Mouse (Mus musculus) right cerebral cortex, adult 2 months (tissue): ENCODE data around the gene Gm20431.

ENCODE experiments used
- DNase-seq, 2 experiments: peaks; one replicate each; pipeline ENCODE4 v3.0.0; 2021 to 2022; ENCODE audit warnings: low spot score in 2 of 2

Gm20431 gene

DNA sequence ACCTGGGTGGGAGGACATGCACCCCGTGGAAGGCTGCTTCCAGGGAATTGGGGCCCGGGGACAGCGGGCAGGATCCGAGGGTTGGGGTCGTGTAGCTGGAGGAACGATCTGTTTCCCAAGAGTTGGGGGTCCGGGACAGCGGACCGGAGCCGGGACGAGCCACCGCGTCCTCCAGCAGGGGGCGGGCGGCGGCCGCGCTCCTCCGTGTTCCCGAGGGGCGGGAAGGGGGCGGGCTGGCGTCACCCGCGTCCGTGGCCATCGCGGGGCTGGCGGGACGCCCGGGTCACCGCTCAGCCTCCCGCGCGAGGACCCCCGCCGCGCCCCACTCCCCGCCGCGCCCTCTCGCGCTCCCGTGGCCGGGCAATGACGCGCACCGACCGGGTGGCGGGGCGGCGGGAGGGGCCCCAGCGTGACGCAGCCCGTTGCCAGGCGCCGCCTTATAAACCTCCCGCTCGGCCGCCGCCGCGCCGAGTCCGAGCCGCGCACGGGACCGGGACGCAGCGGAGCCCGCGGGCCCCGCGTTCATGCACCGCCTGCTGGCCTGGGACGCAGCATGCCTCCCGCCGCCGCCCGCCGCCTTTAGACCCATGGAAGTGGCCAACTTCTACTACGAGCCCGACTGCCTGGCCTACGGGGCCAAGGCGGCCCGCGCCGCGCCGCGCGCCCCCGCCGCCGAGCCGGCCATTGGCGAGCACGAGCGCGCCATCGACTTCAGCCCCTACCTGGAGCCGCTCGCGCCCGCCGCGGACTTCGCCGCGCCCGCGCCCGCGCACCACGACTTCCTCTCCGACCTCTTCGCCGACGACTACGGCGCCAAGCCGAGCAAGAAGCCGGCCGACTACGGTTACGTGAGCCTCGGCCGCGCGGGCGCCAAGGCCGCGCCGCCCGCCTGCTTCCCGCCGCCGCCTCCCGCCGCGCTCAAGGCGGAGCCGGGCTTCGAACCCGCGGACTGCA, 27.5 kb upstream of the Gm20431 start, which contains the start of gene Cebpb:
Gene Cebpb (plus strand): TSS at position 418 of the 954 bp plus-strand sequence.
- DNase-seq, result peak; percentile 71 to 73

DNA sequence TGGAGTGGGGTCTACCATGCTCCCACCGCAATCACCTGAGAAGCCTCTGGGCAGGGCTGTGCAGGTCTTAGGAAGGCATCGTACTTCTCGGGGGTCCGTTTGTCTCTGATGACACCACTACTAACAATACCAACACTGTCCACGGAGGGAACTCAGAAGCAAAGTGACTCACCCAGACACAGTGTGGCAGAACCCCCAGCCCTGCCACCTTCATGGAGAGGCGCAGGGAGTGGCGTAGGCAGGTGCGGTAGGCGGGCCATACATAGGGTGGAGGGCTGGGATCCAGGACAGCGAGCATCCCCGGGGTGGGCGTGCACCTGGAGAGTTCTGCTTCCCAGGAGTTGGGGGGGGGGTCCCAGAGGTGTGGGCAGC, 26.8 kb upstream of the Gm20431 start:
- peak; percentile 39 to 44 for DNase-seq

DNA sequence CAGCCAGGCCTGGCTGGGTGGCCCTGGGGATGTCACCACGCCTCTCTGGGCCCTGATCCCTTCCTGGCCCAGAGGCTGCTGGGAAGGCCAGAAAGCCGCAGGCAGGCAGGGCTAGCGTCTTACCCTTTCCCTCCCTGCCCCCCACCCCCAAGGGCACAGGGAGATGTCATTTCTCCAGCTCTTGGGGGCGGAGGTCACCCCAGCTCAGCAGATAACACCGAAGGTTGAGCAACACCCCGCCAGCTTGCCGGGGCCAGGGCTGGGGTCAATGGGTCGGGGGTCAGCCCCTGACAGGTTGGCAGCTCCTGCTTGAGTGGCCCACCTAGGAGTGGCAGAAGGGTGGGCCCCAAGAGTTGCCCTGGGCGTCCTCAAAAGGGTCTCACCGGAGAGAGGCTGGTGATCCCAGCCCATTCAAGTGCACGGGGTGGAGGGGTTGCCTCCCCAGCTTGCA, 26.4 kb upstream of the Gm20431 start:
- no peak for DNase-seq

DNA sequence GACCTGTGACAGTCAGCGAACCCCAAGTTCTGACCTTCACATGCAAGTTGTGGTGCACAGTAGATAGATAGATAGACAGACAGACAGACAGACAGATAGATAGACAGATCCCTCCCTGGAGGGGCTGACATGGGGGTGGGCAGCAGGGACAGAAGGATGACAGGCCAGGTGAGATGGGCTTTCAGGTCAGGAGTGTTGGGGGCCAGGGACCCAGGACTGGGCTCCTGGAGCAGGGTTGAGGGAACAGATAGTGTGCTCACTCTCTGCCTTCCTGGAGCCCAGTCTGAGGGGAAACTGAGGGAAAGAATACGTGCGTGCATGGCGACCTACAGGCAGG, 25.9 kb upstream of the Gm20431 start:
- DNase-seq, result no peak

DNA sequence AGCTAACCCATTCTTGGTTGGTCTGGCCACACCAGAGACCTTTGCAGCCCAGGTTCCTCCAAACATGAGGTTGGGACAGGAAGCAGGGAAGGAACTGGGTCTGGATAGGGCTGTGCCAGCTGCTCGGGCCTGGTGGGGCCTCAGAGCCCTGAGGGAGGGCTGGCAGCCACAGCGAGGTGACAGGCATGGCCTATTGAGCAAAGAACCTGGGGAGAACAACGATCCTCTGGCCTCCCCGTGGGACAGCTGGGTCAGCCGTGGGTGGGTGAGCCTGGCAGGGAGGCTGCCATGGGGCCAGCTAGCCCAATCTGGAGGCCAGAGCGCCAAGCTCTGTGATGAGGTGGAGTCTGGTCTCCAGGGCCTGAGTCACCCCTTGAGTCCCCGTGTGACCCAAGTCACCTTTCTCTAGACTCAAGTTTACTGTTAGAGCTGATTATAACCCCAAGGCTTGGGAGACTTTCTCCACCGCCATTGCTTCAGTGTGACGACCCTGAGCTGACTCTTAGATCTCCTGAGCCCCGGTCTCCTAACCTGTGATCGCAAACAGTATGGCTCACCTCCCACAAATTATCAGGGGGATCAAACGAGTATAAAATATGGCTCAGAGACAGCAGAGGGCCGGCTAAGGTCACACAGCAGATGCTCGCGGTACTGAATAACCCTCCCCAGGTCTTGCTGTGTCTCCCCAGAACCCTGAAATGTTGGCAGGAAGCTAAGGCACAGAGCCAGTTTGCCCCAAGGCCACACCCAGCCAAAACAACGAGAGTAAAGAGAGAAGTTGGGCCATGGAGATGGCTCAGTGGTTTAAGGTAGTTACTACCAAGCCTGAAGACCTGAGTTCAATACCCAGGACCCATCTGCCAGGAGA, 25.3 kb upstream of the Gm20431 start:
- no peak for DNase-seq

DNA sequence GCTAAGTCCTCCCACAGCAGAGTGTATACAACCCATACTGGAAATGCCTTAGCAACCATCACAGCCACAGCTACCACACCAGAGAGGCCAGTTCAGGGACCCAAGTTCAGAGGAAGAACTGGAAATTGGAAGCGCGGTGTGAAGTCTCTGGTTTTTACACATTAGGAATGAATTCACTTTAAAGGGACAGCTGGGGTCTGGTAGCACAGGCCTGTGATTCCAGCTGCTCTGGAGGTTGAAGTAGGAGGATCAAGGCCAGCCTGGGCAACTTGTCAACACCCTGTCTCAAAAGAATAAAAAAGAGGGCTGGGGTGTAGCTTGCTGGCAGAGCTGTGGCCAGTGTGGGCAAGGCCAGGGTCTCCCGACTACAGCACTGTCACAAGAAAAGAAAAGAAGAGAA, 24.6 kb upstream of the Gm20431 start:
- no peak for DNase-seq

DNA sequence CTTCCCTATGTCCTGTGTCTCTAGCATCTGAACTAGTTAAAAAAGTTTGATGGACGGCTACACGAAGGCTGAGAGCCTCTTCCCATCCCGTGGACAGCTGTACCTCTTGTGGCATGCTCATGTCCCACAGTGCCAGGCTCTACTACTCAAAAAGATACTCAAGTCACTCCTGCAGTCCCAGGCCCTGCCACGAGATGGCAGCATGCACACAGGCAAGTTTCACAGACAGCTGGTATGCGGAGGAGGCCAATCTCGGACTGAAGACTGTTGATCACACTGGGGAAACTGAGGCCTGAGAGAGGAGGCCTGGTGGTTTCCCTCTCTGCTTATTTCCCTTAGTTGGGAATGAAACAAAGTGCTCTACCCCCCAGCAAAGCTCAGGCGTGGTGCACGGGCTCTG, 23.8 kb upstream of the Gm20431 start:
- peak; percentile 100 for DNase-seq

DNA sequence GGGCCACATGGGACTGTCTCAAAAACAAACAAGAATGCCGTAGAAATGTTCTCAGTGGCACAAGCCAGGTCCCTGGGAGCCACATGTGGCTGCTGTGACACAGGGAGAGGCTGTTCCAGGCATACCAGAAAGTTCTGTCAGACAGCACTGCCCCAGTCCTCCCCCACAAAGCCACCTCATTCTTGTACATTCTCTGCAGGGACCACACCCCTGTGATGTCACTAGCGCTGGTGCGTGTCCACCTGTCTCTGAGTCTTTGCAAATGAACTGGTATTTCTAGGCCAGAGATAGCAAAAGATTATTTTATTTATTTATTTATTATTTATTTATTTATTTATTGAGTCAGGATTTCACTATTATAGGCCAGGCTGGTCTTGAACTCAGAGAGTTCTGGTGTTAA, 22.4 kb upstream of the Gm20431 start:
- DNase-seq, result no peak

DNA sequence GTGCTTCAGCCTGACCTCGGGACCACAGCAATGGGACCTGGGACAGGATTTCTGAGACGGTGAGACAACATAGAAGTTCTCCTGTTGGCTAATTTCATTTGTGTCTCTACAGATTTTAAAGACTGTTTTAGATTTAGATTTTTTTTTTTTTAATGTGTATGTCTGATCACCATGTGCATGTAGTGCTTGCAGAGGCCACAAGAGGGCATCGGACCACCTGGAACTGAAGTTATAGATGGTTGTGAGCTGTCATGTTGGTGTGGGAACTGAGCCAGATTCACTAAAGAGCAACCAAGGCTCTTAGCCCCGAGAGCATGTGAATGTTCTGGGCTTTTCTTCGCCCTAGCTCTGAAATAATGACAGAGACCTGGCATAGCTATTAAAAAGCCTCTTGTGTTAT, 19.4 kb upstream of the Gm20431 start:
- no peak for DNase-seq

DNA sequence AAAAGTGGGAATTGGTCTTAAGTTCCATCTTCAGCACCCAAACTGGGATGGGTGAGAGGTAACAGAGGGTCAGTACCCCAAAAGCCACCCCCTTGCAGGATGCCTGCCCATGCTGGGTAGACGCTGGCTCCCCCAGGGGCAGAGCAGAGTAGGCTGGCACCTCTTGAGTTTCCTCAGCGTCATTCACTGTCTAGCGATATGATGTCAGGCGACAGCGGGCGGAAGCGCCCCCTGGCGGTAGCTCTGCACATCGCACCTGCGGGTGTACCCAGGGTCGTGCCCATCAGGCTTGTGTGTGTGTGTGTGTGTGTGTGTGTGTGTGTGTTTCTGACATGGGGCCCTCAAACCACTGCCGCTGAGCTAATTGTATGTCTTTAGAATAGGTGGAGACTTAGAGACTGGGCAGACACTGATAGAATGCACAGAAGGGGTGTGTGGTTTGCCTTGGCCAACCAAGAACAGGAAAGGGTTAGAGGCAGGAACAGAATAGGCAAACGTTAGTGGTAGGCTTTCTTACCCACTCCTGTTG, 18.7 kb upstream of the Gm20431 start:
- peak; percentile 76 to 84 for DNase-seq

DNA sequence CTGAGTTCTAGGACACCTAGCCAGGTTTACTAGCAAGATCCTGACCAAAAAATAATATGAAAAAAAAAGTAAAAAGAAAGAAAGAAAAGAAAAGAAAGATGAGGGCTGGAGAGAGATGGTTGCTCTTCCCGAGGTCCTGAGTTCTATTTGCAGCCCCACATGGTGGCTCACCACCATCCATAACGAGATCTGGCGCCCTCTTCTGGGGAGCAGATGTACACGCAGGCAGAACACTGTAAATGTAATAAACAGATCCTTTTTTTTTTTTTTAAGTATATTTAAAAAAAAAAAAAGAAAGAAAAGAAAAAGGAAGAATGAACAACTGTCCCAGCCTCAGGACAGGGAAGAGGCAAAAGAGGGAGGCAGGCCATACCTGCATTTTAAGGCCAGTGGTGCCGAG, 17.3 kb upstream of the Gm20431 start:
- DNase-seq, result no peak

DNA sequence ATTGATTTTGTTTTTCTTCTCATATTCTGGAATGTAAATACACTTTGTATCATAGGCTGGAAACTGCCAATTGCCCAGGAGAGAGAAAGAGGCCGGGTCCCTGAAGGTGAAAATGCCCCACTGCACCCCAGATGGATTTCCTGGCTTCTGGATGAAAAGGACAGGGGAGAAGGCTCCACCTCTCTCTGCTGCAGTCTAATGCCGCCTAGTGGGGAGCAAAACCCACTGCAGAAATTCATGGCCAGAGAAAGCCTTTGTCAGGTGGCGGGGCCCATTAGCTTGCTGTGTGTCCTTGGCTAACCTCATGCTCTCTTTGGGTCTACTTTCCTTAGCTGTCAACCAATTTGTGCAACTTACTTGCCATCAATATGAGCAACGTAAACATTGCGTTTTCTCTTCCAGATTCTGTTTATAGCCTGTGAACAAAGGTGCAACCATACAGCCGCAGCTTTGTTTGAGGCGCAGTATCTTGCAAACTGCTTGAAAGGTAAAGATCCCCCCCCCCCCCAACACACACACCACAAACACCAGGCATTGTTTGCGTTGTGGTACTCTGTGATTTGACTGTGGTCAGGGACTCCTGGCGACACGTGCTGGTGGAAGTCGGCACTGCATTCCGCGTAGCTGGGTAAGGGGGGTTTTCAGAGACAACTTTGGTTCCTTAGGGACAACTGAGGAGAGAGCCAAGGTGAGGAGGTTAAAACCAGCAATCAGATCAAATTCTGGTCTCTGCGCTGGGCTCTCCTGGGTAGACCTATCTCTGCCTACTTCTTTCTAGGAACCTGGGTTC, 14.0 kb upstream of the Gm20431 start:
- no peak for DNase-seq

DNA sequence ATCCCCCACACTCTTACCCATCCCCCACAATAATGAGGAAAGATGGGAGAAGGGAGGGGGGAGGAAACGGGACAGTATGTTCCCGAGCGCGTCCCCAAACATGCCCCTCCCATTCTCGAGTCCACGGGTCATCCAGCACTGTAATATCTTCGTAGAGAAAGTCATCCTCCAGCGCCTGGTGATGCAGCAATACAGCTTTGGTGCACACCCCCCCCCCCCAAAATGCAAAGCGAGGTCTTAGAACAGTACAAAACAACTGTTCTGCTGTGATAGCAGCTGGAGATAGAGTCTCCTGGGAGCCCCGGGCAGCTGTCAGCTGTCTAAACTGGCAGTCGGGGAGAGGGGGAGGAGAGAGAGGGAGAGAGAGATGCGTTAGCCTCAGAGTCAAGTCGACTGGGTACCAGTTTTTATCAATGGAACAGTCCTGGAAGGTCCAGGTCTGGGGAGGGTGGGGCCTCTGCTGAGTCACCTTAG, 11.0 kb upstream of the Gm20431 start:
- DNase-seq, result no peak

DNA sequence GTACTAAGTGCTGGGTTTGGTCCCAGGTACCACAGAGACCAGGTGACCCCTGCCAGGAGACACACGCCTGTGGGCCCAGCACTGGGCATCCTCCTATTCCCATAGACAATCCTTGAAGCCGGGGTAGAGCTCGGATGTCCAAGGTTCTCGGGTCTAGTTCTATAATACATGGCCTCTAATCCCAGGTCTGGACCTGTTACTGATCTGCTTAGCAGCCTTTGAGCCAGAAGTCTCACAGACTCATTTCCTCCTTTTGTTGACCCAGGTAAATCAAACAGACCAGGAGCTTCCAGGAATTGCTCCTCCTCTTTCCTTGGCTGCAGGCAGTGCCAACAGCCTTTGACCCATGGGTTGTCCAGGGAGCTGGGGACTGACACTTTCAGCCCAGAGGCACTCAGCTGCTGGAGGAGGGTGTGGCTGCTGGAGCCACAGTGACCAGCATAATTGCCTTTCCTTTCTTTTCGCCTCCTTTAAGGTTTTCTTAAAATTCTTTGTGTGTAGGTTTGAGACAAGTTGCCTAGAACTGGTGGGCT, 9.9 kb upstream of the Gm20431 start:
- no peak for DNase-seq

DNA sequence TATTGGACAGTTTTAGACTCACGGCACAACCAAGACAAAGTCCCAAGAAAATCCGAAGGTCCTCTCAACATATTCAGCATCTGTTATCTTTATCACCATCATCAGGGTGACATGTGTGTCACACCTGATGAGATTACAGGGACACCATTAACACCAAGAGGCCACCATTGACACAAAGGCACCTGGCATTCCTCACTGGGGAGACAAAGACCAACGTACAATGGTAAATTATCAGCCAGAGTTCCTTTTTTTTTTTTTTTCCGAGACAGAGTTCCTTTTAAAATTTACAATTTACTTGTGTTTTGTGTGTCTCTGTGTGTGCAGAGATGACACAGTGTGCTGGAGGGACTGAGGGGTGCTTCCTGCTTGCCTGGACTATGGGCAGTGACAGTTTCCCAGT, 8.1 kb upstream of the Gm20431 start:
- DNase-seq, result no peak

DNA sequence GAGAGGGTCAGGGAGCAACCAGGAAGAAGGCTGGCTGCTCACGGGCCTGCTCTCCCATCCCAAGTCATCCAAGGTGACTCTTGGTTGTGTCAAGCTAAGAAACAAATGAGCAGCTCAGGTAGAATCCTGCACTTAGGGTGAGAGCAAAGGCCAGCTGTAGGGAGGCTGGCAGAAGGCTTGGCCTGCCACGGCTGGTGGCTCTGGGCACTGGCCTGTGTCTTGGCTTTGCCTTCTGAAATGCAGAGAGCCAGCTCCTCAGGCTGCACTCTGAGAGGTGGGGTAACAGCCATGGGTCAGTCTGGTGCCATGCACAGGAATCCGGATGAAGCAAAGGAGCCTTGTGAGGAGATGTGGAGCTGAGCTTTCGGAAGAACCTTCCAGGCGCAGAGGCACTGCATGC, 7.1 kb upstream of the Gm20431 start:
- no peak for DNase-seq

DNA sequence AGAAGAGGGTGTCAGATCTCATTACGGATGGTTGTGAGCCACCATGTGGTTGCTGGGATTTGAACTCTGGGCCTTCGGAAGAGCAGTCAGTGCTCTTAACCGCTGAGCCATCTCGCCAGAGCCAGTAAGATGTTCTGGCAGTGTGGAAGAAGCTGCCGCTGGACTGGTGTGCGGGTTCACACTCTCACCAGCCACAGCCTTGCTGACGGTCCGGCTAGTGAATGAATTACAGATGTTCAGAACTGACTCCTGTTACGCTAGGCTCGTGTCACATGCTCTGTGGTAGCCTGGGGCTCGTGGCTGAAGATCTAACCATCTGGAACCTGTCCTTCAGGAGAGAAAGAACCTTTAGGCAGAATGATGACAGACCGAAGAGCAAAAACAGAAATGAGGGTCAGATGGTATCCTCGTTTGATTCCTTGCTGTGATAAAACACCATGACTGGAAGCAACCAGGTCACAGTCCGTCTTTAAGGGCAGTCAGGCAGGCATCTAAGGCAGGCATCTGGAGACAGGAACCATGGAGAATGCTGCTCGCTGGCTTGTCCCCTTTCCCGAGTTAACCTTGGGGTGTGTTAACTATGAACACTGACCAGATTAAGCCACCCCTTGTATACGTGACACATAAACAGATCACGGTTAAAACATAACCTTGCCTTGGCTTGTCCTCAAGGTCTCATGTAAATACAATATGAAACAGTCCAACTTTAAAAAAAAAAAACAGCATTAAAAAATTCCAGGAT, 4.8 kb upstream of the Gm20431 start:
- no peak for DNase-seq

DNA sequence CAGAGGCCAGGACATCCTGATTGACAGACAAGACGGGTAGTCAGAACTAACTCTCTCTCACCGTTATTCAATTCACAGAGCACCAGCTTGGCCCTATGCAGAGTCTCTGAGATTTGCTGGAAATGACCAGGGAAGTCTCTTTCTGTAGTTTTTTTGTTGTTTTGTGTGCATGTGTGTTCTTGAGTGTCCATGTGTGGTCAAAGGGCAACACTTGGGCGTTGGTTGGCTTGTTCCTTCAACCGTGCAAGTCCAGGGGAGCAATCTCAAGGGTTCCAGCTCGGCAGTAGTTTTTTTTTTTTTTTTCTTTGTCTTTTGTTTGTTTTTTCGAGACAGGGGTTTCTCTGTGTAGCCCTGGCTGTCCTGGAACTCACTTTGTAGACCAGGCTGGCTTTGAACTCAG, 1.4 kb upstream of the Gm20431 start:
- no peak for DNase-seq

DNA sequence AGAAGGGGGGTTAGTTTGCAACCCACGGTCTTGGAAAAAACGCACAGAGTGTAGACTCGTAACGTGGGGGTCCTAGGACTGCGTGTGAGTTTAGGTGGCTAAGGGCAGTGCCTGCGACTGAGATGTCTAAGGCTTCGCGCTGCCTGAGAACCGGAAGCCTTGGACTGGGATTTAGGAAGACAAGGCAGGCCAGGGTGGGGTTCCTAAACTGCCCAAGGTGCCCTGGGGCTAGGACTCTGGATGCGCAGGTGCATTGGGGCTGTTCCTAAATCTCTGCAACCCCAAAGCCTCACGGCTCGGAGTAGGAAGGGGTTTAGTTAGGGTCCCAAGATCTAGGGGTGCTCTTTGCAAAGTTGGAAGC, 705 bp downstream of the Gm20431 start:
- no peak for DNase-seq

DNA sequence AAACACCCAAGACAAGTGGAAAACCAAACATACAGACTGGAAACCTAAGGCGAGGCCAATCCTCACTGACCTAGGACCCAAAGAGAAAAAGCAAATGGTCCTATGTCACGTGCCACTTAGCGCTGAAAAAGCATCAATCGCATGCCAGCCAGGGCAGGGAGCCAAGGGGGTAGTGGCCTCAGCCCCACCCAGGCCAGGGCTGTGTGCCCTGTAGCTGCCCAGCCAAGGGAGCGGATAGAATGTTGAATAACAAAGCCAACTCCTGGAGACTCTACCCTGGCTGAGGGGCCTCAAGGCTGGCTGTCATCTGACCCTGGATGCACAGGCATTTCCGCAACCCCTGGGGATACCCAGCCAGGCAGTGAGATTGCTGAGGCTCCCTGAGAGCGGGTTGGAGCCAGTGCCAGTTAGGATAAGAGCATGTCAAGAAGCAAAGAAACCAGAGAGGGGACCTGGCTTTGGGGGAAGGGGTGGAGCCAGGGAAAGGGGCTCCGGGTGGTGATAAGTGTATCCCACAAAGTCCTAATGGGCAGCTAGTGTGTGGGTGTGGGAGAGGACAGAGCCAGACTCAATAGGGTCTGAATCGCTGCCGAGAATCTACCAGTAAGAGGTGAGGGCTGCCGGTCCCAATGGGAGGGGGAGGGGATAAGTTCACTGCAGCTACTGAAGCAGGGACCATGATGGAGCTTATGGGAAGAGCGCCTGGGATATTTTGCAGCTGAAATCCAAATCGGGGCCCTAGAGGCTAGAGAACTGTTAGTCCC, 1.3 kb downstream of the Gm20431 start:
- peak in 1 of 2 experiments; percentile 49 for DNase-seq
